Mouse (Mus musculus): Measurements from ENCODE around the gene Reln. TPM values are rescaled to one million over a fixed set of nuclear protein-coding genes. Genes with fewer than 3 reads are reported as not detected.
A peak's percentile ranks its signal among the peaks of the same experiment; 100 is the strongest.

Reln gene
- polyA plus RNA-seq, 1 experiment: 0.61 TPM

DNA sequence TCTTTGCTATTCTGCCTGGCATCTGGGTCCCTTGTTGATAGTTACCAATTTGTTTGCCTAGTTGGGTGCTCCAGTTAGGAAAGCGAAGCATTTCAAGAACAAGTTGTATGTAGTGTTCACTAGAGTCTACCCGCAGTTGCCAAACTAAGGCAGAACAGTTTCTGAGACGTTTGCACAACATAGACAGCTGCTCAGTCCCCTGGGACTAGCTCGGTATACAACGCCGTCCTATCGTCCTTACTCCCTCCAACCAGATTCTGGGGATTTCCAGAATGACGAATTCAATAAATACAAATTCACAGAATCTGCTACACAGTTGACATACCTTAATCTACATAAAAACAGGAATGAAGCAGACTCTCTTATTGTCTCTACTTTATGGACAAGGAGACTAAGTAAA is 335.4 kb downstream of the Reln start:
- no peak for DNase-seq
- WGBS: 90% methylated on average over 8 of the region's 8 CpGs
- TF ChIP-seq CTCF (IDR thresholded peaks at IDR 0.05; ENCODE audit: borderline replicate concordance, control insufficient read depth, extremely low read depth, insufficient read depth, low read length, poor library complexity): no peak
- TF ChIP-seq POLR2A (IDR thresholded peaks at IDR 0.05; ENCODE audit: control insufficient read depth, extremely low read depth, insufficient read depth, low read length, poor library complexity): no peak

DNA sequence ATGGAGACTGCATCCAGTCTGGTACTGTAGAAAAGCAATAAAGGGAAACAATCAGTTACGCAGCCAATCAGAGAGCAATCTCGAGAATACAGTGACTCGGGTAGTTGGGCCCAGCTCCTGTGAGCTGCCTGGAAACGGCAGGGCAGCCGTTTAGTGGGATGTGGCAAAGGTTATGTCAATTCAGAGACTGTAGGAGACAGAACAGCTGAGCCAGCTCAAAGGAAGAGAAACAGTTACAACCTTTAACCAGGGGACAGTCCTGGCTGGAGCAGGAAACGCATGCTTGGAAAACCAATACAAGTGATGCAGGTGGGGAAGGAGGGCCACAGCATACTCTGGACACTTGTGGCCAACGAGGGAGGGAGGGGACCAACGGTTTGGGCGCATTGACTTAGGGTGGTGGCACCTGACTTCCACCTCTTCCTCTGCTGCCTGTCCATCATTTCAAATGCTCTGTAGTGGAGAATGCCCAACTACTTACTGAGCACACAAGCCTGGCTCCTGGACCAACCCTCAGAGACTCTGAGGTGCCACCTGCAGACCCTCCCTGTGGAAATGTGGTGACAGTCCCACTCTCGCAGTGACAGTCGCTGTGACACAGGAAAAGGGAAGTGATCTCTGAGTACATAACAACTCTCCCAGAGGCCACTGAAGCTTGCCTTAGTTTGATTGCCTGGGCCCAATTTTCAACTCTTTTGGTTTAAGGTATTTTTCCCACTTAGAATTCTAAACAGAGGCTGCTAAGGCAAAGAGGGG is 337.0 kb downstream of the Reln start:
- TF ChIP-seq POLR2A (IDR thresholded peaks at IDR 0.05; ENCODE audit: control insufficient read depth, extremely low read depth, insufficient read depth, low read length, poor library complexity) (no peak), CTCF (IDR thresholded peaks at IDR 0.05; ENCODE audit: borderline replicate concordance, control insufficient read depth, extremely low read depth, insufficient read depth, low read length, poor library complexity) (no peak)
- DNase-seq: no peak
- H3K27ac ChIP-seq (ENCODE audit: control insufficient read depth, insufficient read depth, low read length): no peak overlapping the region

More for the DNA sequence above, 335.4 kb downstream of the Reln start:
- Histone ChIP-seq H3K36me3 (ENCODE audit: control insufficient read depth, insufficient read depth, low read length) (no peaks in the 10 kb centered on the region), H3K27ac (ENCODE audit: control insufficient read depth, insufficient read depth, low read length) (no peak overlapping the region), H3K4me1 (replicated peaks; ENCODE audit: control insufficient read depth, insufficient read depth, low read length) (no peaks in the 10 kb centered on the region), H3K27me3 (ENCODE audit: control insufficient read depth, insufficient read depth, low read length) (no peaks in the 10 kb centered on the region), H3K4me3 (ENCODE audit: control insufficient read depth, insufficient read depth, low read length) (no peak overlapping the region)

GRCm38 (mm10) chr5:22003858-22004257 is 340.6 kb downstream of the Reln start:
- DNase-seq: no peak
- TF ChIP-seq POLR2A (IDR thresholded peaks at IDR 0.05; ENCODE audit: control insufficient read depth, extremely low read depth, insufficient read depth, low read length, poor library complexity): no peak
- no peak for TF ChIP-seq CTCF (IDR thresholded peaks at IDR 0.05; ENCODE audit: borderline replicate concordance, control insufficient read depth, extremely low read depth, insufficient read depth, low read length, poor library complexity)
- Histone ChIP-seq H3K4me1 (replicated peaks; ENCODE audit: control insufficient read depth, insufficient read depth, low read length) (no peaks in the 10 kb centered on the region), H3K4me3 (ENCODE audit: control insufficient read depth, insufficient read depth, low read length) (no peak overlapping the region), H3K27ac (ENCODE audit: control insufficient read depth, insufficient read depth, low read length) (no peak overlapping the region), H3K27me3 (ENCODE audit: control insufficient read depth, insufficient read depth, low read length) (no peaks in the 10 kb centered on the region), H3K36me3 (ENCODE audit: control insufficient read depth, insufficient read depth, low read length) (no peaks in the 10 kb centered on the region)
- 85% methylated on average over 4 of the region's 4 CpGs for WGBS

More for the DNA sequence above, 337.0 kb downstream of the Reln start:
- Histone ChIP-seq H3K27me3 (ENCODE audit: control insufficient read depth, insufficient read depth, low read length) (no peaks in the 10 kb centered on the region), H3K36me3 (ENCODE audit: control insufficient read depth, insufficient read depth, low read length) (no peaks in the 10 kb centered on the region), H3K4me3 (ENCODE audit: control insufficient read depth, insufficient read depth, low read length) (no peak overlapping the region), H3K4me1 (replicated peaks; ENCODE audit: control insufficient read depth, insufficient read depth, low read length) (no peaks in the 10 kb centered on the region)
- WGBS: 64% methylated on average over 11 of the region's 11 CpGs

DNA sequence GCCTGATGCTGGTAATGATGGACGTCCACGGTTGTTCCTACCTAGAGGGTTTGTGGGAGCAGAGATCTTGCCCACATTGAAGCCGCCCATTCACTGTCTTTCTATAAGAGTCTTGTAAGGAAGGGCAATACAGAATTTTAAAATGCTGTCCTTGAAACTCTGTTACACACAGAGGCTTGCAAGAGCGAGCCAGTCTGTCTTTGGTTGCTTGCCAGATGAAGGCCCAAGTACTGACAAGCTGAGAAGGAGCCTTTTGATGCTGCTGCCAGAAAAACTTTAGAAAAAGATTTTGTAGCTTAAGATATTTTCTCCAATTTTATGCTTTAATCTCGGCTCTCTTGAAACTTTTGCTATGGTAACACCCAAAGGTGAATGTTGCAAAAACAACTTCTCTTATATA is 356.8 kb downstream of the Reln start:
- Histone ChIP-seq H3K27ac (ENCODE audit: control insufficient read depth, insufficient read depth, low read length) (no peak overlapping the region), H3K27me3 (ENCODE audit: control insufficient read depth, insufficient read depth, low read length) (no peaks in the 10 kb centered on the region), H3K4me3 (ENCODE audit: control insufficient read depth, insufficient read depth, low read length) (no peak overlapping the region), H3K4me1 (replicated peaks; ENCODE audit: control insufficient read depth, insufficient read depth, low read length) (no peaks in the 10 kb centered on the region), H3K36me3 (ENCODE audit: control insufficient read depth, insufficient read depth, low read length) (no peaks in the 10 kb centered on the region)
- WGBS: 90% methylated on average over 5 of the region's 5 CpGs
- TF ChIP-seq POLR2A (IDR thresholded peaks at IDR 0.05; ENCODE audit: control insufficient read depth, extremely low read depth, insufficient read depth, low read length, poor library complexity) (no peak), CTCF (IDR thresholded peaks at IDR 0.05; ENCODE audit: borderline replicate concordance, control insufficient read depth, extremely low read depth, insufficient read depth, low read length, poor library complexity) (no peak)
- no peak for DNase-seq

- no peaks in the 10 kb centered on the region for H3K36me3 ChIP-seq (ENCODE audit: control insufficient read depth, insufficient read depth, low read length)
- no peaks in the 10 kb centered on the region for H3K4me1 ChIP-seq (replicated peaks; ENCODE audit: control insufficient read depth, insufficient read depth, low read length)
- no peak overlapping the region for H3K4me3 ChIP-seq (ENCODE audit: control insufficient read depth, insufficient read depth, low read length)
- no peaks in the 10 kb centered on the region for H3K27me3 ChIP-seq (ENCODE audit: control insufficient read depth, insufficient read depth, low read length)
- peak; percentile 18 for DNase-seq
- no peak overlapping the region for H3K27ac ChIP-seq (ENCODE audit: control insufficient read depth, insufficient read depth, low read length)
- TF ChIP-seq CTCF (IDR thresholded peaks at IDR 0.05; ENCODE audit: borderline replicate concordance, control insufficient read depth, extremely low read depth, insufficient read depth, low read length, poor library complexity) (no peak), POLR2A (IDR thresholded peaks at IDR 0.05; ENCODE audit: control insufficient read depth, extremely low read depth, insufficient read depth, low read length, poor library complexity) (no peak)
- WGBS: 48% methylated on average over 4 of the region's 4 CpGs
These were observed 358.2 kb downstream of the Reln start for GRCm38 (mm10) chr5:21986311-21986710.

- no peak for DNase-seq
- Histone ChIP-seq H3K4me3 (ENCODE audit: control insufficient read depth, insufficient read depth, low read length) (no peak overlapping the region), H3K4me1 (replicated peaks; ENCODE audit: control insufficient read depth, insufficient read depth, low read length) (no peaks in the 10 kb centered on the region), H3K27ac (ENCODE audit: control insufficient read depth, insufficient read depth, low read length) (no peak overlapping the region), H3K36me3 (ENCODE audit: control insufficient read depth, insufficient read depth, low read length) (no peaks in the 10 kb centered on the region), H3K27me3 (ENCODE audit: control insufficient read depth, insufficient read depth, low read length) (no peaks in the 10 kb centered on the region)
- TF ChIP-seq POLR2A (IDR thresholded peaks at IDR 0.05; ENCODE audit: control insufficient read depth, extremely low read depth, insufficient read depth, low read length, poor library complexity) (no peak), CTCF (IDR thresholded peaks at IDR 0.05; ENCODE audit: borderline replicate concordance, control insufficient read depth, extremely low read depth, insufficient read depth, low read length, poor library complexity) (no peak)
- WGBS: 85% methylated on average over 3 of the region's 3 CpGs
These were observed 361.4 kb downstream of the Reln start for GRCm38 (mm10) chr5:21983021-21983667.

Data from thymus, adult 2 months (tissue).